Mouse (Mus musculus) c-Kit-positive CD71-positive TER-119-negative erythroid progenitor cells, embryonic 14.5 days (primary cell): ENCODE measurements around the gene Zfp871.

Experiments
- DNase-seq: peaks from one replicate; pipeline ENCODE4 v3.0.0-alpha.2; 2013; ENCODE audit warnings: low read depth

Gene Zfp871

GRCm38 (mm10) chr17:32788094-32788559 lies at the start of gene Zfp871:
TSS of gene Zfp871 (minus strand) at chr17:32788287.
- peak; percentile 89 for DNase-seq

DNA sequence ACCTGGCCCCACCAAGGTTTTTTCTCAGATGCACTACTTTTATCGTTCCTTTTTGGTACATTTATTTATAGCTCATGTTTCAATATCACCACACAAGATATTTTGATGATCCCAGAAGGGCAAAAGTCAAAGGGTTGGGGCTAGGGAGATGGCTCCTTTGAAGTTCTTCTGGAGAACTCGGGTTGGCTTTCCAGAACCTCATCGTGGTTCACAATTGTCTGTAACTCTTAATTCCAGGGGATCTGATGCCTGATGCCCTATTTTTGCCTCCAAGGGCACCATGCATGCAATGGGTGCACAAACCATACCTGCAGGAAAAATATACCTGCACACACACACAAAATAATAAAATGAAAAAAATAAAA lies 42.3 kb upstream of the Zfp871 start:
- no peak for DNase-seq

DNA sequence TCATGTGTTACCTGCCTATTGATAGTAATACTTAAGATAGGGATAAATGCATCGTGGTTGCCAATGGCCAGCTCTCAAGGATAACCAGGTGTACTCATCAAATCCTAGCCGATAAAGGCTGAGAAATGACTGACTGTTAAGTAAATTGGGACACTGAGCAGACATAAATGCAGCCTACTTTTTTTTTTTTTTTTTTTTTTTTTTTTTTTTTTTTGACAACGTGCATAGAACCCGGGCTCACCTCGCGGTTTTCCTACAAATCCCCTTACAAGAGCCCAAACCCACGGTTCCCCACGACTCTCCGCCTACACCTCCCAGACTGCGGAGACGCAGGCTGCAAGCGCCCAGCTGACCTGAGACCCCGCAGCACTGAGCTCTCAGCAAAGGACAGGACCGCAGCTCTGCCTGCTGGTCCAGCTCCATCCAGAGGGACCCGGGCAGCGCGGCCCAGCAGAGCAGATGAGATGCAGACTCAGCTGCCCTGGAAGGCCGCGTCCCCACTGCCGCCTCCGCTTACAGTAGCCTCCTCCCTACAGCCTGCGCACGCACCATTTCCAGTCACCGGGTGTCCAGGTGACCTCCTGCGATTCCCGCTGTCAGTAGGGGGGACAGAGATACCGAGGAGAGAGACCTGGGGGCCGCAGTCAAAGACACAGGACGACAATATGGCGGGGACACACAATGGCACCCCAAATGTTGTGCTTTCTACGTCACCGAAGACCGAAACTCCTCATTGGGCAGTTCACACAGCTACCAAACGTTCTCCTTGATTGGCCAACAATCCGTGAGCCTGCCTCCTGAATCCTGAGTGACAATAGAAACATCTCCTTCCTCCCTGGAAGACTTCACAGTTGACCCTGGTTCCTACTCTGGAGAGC lies 41.7 kb upstream of the Zfp871 start, which contains the start of gene Zfp799:
TSS of gene Zfp799 (minus strand) at position 722 of the 878 bp plus-strand sequence.
- peak; percentile 76 for DNase-seq

DNA sequence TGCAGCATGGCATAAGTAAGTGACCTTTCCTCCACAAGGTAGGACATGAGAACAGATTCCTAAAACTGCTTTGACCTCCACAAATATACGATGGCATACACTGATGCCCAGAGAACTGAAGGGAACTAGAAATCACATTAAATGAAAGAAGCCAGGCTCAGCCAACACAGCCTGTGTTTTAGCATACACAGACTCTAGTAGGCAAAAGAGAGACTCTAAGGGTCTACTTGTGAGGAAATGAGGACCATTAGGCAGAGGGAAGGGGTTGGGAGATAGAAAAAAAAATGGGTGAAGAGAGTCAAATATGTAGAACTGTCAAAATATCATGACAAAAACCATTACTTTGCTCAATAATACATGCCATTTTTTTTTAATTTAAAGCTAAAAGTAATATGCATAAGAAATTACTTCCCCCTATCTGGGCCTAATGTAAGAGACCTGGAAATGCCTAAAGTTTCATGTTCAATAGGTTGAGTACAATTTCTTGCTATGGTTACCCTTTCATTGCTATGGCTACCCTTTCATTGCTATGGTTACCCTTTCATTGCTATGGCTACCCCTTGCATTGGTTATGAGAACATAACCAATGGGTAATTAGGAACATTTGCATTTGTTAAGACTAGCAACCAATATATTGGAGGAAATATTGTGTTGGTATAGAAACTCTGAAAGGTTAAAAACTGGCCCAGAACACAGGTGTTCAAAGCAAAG lies 28.1 kb upstream of the Zfp871 start:
- DNase-seq = no peak

GRCm38 (mm10) chr17:32814136-32814535 lies 26.0 kb upstream of the Zfp871 start:
- DNase-seq = no peak

DNA sequence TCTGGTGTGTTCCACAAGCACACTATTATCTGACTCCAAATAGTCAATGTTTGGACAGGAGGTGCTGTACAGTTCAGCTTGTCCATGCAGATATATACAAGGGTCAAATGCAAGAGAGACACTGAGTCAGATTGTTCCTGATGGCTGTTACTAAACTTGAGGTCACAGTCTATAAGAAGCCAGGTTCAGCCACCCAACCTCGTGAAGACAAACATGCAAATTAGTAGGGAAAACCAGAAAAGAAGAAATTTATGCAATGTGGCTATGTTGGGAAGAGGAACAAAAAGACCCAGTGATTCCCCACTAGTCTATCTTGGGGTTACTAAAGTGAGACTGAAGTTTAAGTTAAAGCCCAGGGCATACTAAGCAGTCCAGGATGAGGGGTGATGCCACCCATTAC lies 22.6 kb upstream of the Zfp871 start:
- DNase-seq = no peak

- no peak for DNase-seq
Measured at GRCm38 (mm10) chr17:32809544-32810374, 21.7 kb upstream of the Zfp871 start, which contains the start of gene Zfp811. TSS of gene Zfp811 (minus strand) at chr17:32809931.

GRCm38 (mm10) chr17:32808921-32809320 lies 20.8 kb upstream of the Zfp871 start:
- DNase-seq = no peak

DNA sequence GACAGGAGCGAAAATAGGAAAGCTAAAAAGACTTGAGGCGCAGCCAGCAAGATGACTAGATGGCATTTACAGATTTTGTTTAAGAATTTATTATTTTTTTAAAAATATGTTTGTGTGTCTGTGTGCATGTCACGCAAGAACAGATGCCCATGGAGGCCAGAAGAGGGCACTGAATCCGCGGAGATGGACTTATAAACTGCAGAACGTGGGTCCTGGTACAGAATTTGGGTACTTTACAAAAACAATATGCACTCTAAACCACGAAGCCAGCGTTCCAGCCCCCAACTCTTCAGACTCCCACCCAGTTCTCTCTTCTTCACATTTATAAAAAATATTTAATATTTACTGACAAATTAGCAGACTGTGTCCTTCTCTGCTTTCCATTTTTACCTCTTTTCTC lies 1.2 kb upstream of the Zfp871 start:
- DNase-seq = no peak

- no peak for DNase-seq
Measured at GRCm38 (mm10) chr17:32788576-32788975, 489 bp upstream of the Zfp871 start.

DNA sequence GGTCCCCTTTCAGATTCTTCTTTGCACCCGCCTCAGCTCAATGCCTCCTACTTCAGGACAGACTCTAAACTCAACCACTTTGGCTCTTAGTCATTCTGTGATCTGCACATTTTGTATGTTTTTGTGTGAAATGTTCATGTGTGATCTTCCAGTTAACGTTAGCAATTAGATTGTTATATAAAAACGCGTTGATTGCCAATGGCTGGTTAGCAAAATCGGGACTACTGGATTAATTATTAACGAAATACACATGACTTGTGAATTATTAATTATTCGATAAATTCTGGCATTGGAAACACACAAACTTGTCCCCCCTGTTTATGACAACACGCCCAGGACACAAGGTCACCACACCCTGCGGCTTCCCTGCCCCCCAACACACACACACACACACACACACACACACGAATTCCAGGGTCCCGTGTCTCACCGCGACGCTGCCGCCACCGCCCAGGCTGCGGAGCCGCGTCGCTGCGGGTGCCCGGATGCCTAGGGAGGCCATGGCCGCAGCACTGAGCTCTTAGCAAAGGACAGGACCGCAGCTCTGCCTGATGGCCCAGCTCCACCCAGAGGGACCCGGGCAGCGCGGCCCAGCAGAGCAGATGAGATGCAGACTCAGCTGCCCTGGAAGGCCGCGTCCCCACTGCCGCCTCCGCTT lies 522 bp downstream of the Zfp871 start:
- DNase-seq = peak; percentile 32

DNA sequence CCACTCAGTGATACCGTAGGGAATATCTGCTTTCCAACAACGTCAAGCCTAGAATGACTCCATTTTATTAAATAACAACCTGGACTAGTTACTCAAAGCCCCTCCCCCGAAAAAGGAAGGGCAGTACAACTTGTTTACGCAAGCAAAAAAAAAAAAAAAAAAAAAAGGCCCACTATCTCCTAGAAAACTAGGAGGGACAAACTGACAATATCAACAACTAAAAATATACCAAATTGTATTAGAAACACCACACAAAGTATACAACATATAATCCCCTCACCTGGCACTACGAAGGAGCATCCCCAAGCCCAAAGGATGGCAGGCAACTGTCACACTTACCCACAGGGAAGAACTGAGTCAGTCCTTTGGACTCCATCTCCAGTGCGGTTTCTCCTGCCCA lies 1.1 kb downstream of the Zfp871 start:
- DNase-seq = no peak

DNA sequence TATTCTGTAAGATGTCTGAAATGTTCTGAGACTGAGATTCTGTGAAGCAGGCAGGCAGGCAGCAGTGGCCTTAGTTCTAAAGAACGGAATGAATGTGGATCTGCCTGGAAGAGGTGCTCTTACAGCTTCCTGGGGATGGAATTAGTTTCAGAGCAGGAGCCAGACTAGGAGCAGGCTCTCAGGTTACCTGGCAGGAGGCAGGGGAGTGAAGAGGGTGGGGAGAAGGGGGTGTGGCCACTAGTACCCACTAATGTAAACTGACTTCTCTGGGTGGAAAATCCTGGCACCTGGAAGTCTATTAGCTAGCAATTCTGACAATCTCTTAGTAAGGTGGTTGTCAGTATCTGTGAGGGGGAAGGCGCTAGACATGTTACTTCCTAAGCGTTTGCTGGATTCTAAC lies 2.4 kb downstream of the Zfp871 start:
- no peak for DNase-seq

DNA sequence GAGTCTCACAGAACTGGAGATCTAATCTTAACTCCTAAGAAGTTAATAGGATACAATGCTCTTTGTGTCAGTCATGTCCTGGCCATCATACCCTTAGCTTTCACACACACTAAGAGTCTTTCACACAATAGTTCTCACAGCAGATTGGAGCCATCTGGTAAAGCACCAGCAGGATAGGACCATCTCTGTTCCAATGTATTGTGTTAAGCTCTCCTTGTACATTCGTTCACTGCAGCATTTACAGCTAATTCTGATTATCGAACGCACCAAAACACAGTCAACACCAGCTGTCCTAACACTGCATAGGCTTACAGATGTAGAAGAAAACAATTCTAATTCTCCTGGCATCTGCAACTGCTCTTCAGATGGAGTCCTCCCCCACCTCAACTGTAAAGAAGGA lies 10.5 kb downstream of the Zfp871 start:
- no peak for DNase-seq

DNA sequence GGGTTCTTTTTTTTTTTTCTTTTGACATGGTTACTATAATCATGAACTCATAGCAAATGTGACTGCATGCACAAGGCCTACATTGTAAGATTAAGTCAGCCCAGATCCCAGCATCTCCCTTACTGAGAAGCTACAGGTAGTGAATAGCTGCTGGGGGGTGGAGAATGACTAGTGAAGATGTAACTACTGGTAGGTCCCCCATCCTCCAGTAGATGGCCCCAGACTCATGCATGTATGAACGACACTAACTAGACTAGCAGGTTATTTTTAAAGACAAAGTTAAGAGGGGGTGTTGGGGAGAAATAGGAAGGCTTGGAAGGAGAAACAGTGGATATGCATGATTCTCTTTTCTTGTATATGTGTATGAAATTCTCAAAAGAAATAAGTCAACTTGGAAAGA lies 16.9 kb downstream of the Zfp871 start:
- DNase-seq = no peak

GRCm38 (mm10) chr17:32766422-32766821 lies 21.7 kb downstream of the Zfp871 start:
- no peak for DNase-seq

- DNase-seq = no peak
Measured at GRCm38 (mm10) chr17:32757331-32757730, 30.8 kb downstream of the Zfp871 start.

GRCm38 (mm10) chr17:32753634-32754033 lies 34.5 kb downstream of the Zfp871 start:
- no peak for DNase-seq

- peak; percentile 16 for DNase-seq
Measured at GRCm38 (mm10) chr17:32752813-32753360, 35.2 kb downstream of the Zfp871 start.

GRCm38 (mm10) chr17:32750611-32751010 lies 37.5 kb downstream of the Zfp871 start:
- no peak for DNase-seq

DNA sequence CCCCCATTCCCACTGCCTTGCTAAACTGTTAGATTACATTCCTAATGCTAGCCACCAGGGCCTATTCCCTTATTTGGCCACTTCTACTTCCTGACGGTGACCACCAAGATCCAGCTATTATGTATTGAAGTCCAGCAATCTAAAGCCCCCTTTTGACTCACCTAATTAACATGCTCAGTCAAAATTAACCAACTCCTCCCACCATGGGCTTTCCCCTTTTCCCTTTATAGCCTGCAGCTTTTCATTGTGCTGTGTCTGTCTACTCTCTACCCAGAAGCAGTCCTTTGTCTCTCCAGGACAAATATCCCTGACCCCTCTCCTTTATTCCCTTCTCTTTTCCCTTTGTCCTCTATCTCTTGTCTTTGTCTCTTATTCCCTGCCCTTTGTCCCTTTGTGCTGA lies 47.0 kb downstream of the Zfp871 start:
- no peak for DNase-seq
